ENCODE assay signal across 8 mouse cellular contexts in the genomic region with DNA sequence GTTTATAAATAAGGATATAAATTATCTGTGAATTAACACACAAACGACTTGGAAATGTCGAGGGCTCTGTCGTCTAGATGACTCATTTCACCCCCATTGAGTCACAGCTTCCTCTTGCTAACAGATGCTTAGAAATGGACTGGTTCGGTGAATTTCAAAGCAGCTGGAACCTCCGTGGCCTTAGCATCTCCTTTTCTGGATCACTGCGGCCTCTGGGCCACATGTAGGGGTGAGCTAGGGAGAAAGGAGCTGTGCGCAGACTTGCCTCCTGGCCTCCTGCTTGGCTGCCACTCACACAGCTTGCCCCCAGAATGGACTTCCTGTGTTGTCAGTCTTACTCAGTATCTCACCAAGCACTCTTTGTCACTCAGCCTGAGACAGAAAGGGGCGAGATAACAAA. TPM values are rescaled to one million over a fixed set of nuclear protein-coding genes. Genes with fewer than 3 reads are reported as not detected.
DNase-seq lines count a peak whose midpoint lies in the region; ATAC-seq and TF ChIP-seq lines count a peak whose summit lies in the region.

No protein-coding gene starts in this region.

- H3K36me3 ChIP-seq in heart, adult 2 months (ENCODE audit: control insufficient read depth, insufficient read depth, low read length): no peaks in the 10 kb centered on the region
- no peaks in the 10 kb centered on the region for H3K36me3 ChIP-seq in heart, embryonic 12.5 days

- ATAC-seq in heart, embryonic 12.5 days (ENCODE audit: insufficient number of reproducible peaks, low FRiP score): no peak
- peak; percentile 82 for ATAC-seq in megakaryocyte, adult 5-6 weeks (ENCODE audit: poor library complexity, severe bottlenecking)

- peak overlapping the region; percentile 42 for H3K4me2 ChIP-seq in heart, embryonic 12.5 days

- H3K9me3 ChIP-seq in heart, embryonic 12.5 days (replicated peaks): no peaks in the 10 kb centered on the region

- H3K9ac ChIP-seq in heart, adult 2 months (ENCODE audit: low read depth, low read length): no peak overlapping the region
- no peak overlapping the region for H3K9ac ChIP-seq in heart, embryonic 12.5 days

- TF ChIP-seq POLR2A in heart, adult 2 months (IDR thresholded peaks at IDR 0.05; ENCODE audit: insufficient read depth, low read depth, low read length): no peak

- 0 out of 2 replicates have a peak, but pooled peaks cover 1% of the 10 kb centered on the region for H3K4me1 ChIP-seq in heart, adult 2 months (ENCODE audit: control insufficient read depth, insufficient read depth, low read length)
- peaks cover 22% of the 10 kb centered on the region for H3K4me1 ChIP-seq in heart, embryonic 12.5 days (replicated peaks)

- H3K79me2 ChIP-seq in heart, adult 2 months (replicated peaks; ENCODE audit: control insufficient read depth, insufficient read depth, low read length): no peaks in the 10 kb centered on the region

- WGBS in heart, adult 2 months: 21% methylated on average over 8 of the region's 8 CpGs
- WGBS in heart, embryonic 12.5 days: 5% methylated on average over 8 of the region's 8 CpGs

- DNase-seq in heart, adult 2 months: peak; percentile 13 to 21
- DNase-seq in heart, adult 8-10 months (ENCODE audit: low spot score): no peak
- DNase-seq in MN1 (ENCODE audit: low spot score): peak; percentile 14
- DNase-seq in thymus, postnatal 25 days: no peak
- no peak for DNase-seq in cerebellum, postnatal 14 days
- DNase-seq in left cerebral cortex, postnatal 4 days: no peak

- intact Hi-C loops in heart, adult 2 months (cut with DNase I): no loop called here
- intact Hi-C loops in left cerebral cortex, postnatal 4 days (cut with DNase I): loop anchor here (5.0 to 10.0 kb wide), 2 partner anchors 446 to 608 kb away; no protein-coding TSS in a partner anchor

- H3K4me3 ChIP-seq in heart, adult 2 months: no peak overlapping the region
- no peak overlapping the region for H3K4me3 ChIP-seq in heart, embryonic 12.5 days

- no peak for TF ChIP-seq CTCF in heart, adult 2 months (IDR thresholded peaks at IDR 0.05)

- no peak for TF ChIP-seq EP300 in heart, adult 2 months (IDR thresholded peaks at IDR 0.05; ENCODE audit: insufficient read depth, low read depth, low read length)

- no peak overlapping the region; the same call in 1 of the 2 replicates for H3K27ac ChIP-seq in heart, adult 2 months
- H3K27ac ChIP-seq in heart, embryonic 12.5 days (ENCODE audit: poor library complexity, severe bottlenecking): peak overlapping the region; percentile 34; the same call in 1 of the 2 replicates

- H3K27me3 ChIP-seq in heart, adult 2 months (ENCODE audit: control insufficient read depth, insufficient read depth, low read length): no peaks in the 10 kb centered on the region
- H3K27me3 ChIP-seq in heart, embryonic 12.5 days (replicated peaks): no peaks in the 10 kb centered on the region

RNA-seq across cellular contexts. Expression of gene Spry2, which starts 26.3 kb away (rescaled TPM):
- 10 to 100 TPM; 20.3 to 25.9 TPM for total RNA-seq in heart, adult 2 months (2021)
- polyA plus RNA-seq in heart, adult 2 months (2012; rRNA removed): 14.8 and 21.2 TPM in 2 replicates
- total RNA-seq in heart, adult 8-10 months (2022): 10 to 100 TPM; 22.3 to 23.3 (median 22.4) TPM
- polyA plus RNA-seq in heart, embryonic 12.5 days (2016; fragmentation: Nextera tagmentation; extraction: Ambion mirVana): 61.1 and 61.8 TPM in 2 replicates
- total RNA-seq in megakaryocyte, adult 5-6 weeks (2015): 3.5 and 5.3 TPM in 2 replicates
- total RNA-seq in megakaryocyte, adult 5-6 weeks (2017): 3.4 and 3.5 TPM in 2 replicates
- total RNA-seq in left cerebral cortex, postnatal 4 days (2021): 10 to 100 TPM; 50.9 to 51.9 TPM

Comparison
In these comparisons a context has a peak if more than half of its experiments do, and no peak if none do; other contexts are left out.
1. DNase-seq: peak in heart, adult 2 months (2 of 2) and MN1 (single experiment); none in heart, adult 8-10 months (single experiment), thymus, postnatal 25 days (single experiment), cerebellum, postnatal 14 days (0 of 2) and left cerebral cortex, postnatal 4 days (single experiment).